Mouse (Mus musculus): ENCODE results near the gene Ctf2. TPM values are rescaled to one million over a fixed set of nuclear protein-coding genes. Genes with fewer than 3 reads are reported as not detected.

Ctf2 gene
- polyA plus RNA-seq, 1 experiment from 2014 or later: 0.36 TPM

DNA sequence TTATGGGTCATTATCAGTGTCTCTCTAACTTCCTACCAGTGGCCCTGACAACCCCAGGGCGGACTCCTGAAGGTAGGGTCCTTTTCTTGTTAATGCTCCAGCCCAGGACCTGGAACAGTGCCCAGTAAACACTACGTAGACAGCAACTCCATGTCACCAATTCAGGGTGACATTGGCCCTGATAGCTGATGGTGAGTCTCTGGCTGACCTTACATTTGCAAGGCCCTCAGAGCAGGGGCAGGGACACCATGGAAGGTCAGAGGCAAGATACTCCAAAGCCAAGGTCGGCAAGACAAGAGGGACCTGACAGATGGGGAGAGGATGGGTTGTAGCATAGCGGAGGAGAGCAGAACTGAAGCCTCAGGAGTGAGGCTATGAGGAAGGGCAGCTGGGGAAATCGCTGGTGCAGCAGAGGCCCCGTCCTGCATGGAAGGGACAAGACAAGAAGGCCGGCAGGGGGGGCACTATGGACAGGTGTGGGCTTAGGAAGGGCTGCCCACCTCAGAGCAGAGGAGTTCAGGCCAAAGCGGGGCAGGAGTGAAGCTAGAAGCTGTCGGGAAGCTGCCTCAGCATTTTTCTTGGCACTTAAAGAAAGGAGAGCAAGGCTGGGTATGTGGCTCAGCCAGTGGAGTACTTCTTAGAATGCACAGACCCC, 42.2 kb downstream of the Ctf2 start:
- no peak overlapping the region for H3K9ac ChIP-seq
- ATAC-seq: no peak
- 62% methylated on average over 9 of the region's 9 CpGs for WGBS

DNA sequence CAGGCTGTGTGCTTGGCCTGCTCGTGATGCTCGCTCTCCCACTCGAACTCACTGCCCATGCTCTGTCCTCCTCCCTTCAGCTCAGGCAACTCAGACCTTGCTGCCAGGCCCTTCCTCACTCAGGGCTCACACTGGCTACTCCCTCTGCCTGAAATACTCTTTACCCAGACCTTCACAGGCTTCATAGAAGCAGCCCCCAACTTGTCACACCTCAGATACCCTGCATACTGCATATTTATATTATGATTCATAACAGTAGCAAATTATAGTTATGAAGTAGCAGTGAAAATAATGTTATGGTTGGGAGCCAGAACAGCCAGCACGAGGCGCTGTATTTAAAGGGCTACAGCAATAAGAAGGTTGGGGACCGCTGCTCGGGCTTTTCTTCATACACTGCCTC, 43.0 kb downstream of the Ctf2 start:
- H3K9ac ChIP-seq: no peak overlapping the region
- H3K4me1 ChIP-seq: peaks cover 10% of the 10 kb centered on the region
- 86% methylated on average over 7 of the region's 7 CpGs for WGBS
- no peak overlapping the region for H3K27ac ChIP-seq
- H3K4me2 ChIP-seq: no peak overlapping the region
- H3K4me3 ChIP-seq: no peak overlapping the region
- H3K27me3 ChIP-seq: no peaks in the 10 kb centered on the region
- 0 out of 2 replicates have a peak, but pooled peaks cover 8% of the 10 kb centered on the region for H3K36me3 ChIP-seq (ENCODE audit: poor library complexity, severe bottlenecking)
- no peaks in the 10 kb centered on the region for H3K9me3 ChIP-seq (replicated peaks)
- ATAC-seq: no peak

More for the DNA sequence above, 42.2 kb downstream of the Ctf2 start:
- Histone ChIP-seq H3K27me3 (no peaks in the 10 kb centered on the region), H3K4me2 (no peak overlapping the region), H3K9me3 (replicated peaks) (no peaks in the 10 kb centered on the region), H3K36me3 (ENCODE audit: poor library complexity, severe bottlenecking) (0 out of 2 replicates have a peak, but pooled peaks cover 9% of the 10 kb centered on the region), H3K4me3 (no peak overlapping the region), H3K4me1 (peaks cover 10% of the 10 kb centered on the region), H3K27ac (no peak overlapping the region)

DNA sequence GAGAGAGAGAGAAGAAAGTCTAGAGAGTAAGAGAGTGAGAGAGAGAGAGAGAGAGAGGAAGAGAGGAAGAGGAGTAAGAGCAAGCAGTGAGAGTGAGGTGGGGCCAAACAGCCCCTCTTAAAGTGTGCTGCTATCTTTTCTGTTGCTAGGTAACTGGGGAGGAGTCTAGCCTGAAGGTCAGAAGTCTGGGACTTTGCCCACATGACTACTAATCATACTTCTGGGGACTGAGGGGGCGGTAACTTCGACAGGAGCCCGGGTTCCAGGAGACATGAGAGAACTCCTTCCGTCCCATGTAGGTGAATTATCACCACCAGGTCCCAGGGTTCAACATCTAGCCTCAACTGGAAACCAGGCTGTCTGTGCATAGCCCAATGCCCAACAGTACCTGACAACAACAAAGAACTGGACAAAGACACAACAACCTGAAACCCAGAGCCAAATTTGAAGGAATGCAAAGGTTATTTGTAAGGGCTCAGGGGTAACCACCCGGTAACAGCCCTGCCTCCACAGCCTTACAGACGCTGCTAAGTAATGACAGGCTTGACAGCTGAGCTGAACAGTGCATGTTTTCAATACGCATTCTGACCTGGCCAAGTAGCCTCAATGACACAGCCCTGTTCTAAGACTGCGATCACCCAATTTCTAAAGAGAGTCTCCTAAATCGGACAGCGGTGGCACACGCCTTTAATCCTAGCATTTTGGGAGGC, 45.1 kb downstream of the Ctf2 start:
- Histone ChIP-seq H3K4me2 (no peak overlapping the region), H3K4me3 (no peak overlapping the region), H3K9ac (no peak overlapping the region), H3K4me1 (peaks cover 10% of the 10 kb centered on the region), H3K9me3 (replicated peaks) (no peaks in the 10 kb centered on the region), H3K27ac (no peak overlapping the region), H3K36me3 (ENCODE audit: poor library complexity, severe bottlenecking) (0 out of 2 replicates have a peak, but pooled peaks cover 8% of the 10 kb centered on the region), H3K27me3 (no peaks in the 10 kb centered on the region)
- ATAC-seq: no peak
- WGBS: 84% methylated on average over 11 of the region's 11 CpGs

DNA sequence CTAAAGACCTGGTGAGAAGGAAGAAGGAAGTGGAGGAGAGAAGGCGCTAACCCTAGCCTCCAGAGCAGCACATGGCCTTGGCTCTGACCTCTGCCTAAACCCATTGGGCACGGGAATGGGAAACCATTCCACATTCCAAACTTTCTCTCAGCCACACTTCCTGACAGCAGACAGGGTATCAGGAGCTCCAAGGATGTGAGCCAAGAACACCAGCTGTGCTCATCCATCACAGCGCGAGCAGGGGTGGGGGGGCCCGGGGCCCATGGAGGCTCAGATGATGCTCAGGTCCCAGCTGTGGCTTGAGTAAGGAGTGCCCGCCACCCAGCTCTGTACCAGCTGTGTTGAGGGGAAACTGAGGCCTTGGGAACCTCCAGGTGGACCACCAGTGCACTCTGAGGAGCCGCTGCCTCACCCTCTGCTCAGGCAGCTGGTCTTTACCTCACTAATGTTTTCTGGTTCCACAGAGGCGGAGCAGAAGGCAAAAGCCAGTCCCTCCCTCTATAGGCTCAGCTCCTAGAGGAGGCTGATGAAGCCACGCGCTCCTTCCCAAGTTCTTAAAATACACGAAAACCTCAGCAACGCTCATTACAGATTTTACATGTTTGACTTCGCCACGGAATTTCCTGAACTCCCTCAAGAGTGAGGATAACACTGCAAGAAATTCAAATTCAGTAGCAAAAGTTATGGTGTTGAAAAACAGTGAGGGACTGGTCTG, 46.5 kb downstream of the Ctf2 start:
- WGBS: 82% methylated on average over 14 of the region's 14 CpGs

DNA sequence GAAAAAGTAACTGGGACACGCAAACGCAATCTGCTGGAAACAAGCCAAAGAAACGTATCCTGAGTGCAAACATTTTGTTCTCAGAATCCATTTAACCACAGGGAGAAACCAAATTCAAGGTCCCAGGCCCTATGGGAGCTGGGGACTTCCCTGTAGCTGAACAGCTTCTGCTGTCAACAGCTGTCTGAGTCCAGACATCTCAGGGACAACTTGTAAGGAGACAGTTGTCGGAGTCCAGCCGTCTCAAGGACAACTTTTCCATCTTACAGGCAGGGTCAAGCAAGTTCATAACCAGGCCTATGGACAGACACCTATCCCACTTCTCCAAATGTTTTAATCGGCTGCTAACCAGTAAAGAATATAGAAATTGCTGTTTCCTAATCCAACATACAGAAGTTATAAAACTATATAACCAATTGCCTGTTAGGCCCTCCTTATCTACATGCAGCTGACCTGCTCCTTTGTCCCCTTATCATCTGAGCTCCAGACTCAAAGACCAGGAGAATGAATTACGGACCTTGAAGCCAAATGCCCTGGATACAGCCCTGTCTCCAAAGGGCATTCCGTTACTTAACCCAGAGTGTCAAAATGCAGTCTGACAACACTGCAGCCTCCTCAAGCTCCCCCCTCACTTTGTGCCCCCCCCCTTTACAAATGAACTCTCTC, 49.9 kb downstream of the Ctf2 start:
- WGBS: 90% methylated on average over 8 of the region's 8 CpGs
- H3K4me3 ChIP-seq: no peak overlapping the region
- H3K27me3 ChIP-seq: no peaks in the 10 kb centered on the region
- H3K9ac ChIP-seq: no peak overlapping the region
- H3K27ac ChIP-seq: no peak overlapping the region
- H3K4me1 ChIP-seq: no peaks in the 10 kb centered on the region
- ATAC-seq: no peak
- no peak overlapping the region for H3K4me2 ChIP-seq
- H3K9me3 ChIP-seq (replicated peaks): no peaks in the 10 kb centered on the region
- 0 out of 2 replicates have a peak, but pooled peaks cover 8% of the 10 kb centered on the region for H3K36me3 ChIP-seq (ENCODE audit: poor library complexity, severe bottlenecking)

More for the DNA sequence above, 46.5 kb downstream of the Ctf2 start:
- Histone ChIP-seq H3K4me1 (no peaks in the 10 kb centered on the region), H3K9ac (no peak overlapping the region), H3K36me3 (ENCODE audit: poor library complexity, severe bottlenecking) (0 out of 2 replicates have a peak, but pooled peaks cover 8% of the 10 kb centered on the region), H3K9me3 (replicated peaks) (no peaks in the 10 kb centered on the region), H3K27me3 (no peaks in the 10 kb centered on the region), H3K4me2 (no peak overlapping the region), H3K27ac (no peak overlapping the region), H3K4me3 (no peak overlapping the region)
- no peak for ATAC-seq

DNA sequence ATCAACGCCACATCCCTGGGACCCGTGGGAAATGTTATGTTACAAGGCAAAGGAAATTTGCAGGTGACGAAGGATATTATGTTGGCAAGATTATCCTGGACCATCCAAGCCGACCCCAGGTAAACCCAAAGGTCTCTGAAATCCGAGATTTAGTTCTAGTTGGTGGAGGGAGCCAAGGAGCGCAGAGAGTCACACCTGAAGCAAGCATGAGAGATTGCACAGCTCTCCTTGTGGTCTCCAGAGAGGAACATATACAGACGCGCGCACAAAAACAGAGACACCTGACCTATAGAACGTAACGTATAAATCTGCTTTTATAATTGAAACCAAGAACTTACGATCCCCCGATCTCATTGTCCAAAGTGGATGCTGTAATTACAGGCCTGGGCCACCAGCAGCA, 51.4 kb downstream of the Ctf2 start:
- Histone ChIP-seq H3K9ac (no peak overlapping the region), H3K9me3 (replicated peaks) (no peaks in the 10 kb centered on the region), H3K36me3 (ENCODE audit: poor library complexity, severe bottlenecking) (0 out of 2 replicates have a peak, but pooled peaks cover 6% of the 10 kb centered on the region), H3K27me3 (no peaks in the 10 kb centered on the region), H3K4me3 (no peak overlapping the region), H3K4me2 (no peak overlapping the region), H3K27ac (no peak overlapping the region), H3K4me1 (no peaks in the 10 kb centered on the region)
- no peak for ATAC-seq
- 91% methylated on average over 13 of the region's 13 CpGs for WGBS

DNA sequence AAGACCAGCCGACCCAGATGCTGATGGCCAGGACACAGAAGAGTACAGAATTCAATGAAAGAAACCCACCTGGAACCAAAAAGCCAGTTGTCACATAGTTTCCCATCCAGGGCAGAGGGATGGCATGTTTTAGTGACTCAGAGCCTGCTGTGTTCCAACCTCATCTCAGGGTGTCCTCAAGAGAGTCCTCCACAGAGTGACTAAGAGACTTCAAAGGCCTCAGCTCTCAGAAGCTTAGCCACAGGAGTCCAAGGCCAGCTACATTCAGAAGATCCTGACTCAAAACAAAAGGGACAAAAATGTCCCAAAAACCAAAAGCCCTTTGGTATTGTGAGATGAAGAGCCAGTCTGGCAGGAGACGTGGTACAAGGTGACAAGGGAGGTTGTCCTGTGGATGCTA, 53.2 kb downstream of the Ctf2 start:
- H3K27ac ChIP-seq: no peak overlapping the region
- H3K4me3 ChIP-seq: no peak overlapping the region
- no peaks in the 10 kb centered on the region for H3K9me3 ChIP-seq (replicated peaks)
- no peaks in the 10 kb centered on the region for H3K4me1 ChIP-seq
- no peaks in the 10 kb centered on the region for H3K36me3 ChIP-seq (ENCODE audit: poor library complexity, severe bottlenecking)
- 55% methylated on average over 2 of the region's 2 CpGs for WGBS
- ATAC-seq: no peak
- H3K27me3 ChIP-seq: no peaks in the 10 kb centered on the region
- no peak overlapping the region for H3K4me2 ChIP-seq
- no peak overlapping the region for H3K9ac ChIP-seq

DNA sequence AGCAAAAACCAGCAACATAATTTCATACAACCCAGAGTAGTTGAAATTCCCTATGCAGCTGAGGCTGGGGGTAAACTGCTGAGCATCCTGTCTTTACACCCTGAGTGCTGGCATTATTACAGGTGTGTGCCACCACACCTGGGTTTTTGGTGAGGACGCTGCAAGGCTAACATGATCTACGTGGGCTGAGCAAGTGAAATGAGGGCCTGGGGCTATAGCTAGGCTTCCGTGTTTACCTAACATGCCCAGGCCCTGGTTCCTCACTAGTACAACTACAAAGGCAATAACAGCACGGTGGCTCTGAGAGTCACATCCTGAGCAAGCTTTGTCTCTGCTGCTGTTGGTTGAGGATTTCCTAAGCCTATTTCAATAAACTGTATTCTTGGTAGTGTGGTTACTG, 54.4 kb downstream of the Ctf2 start:
- H3K4me2 ChIP-seq: no peak overlapping the region
- H3K27me3 ChIP-seq: no peaks in the 10 kb centered on the region
- no peak overlapping the region for H3K27ac ChIP-seq
- H3K9ac ChIP-seq: no peak overlapping the region
- H3K4me1 ChIP-seq: no peaks in the 10 kb centered on the region
- H3K9me3 ChIP-seq (replicated peaks): no peaks in the 10 kb centered on the region
- no peaks in the 10 kb centered on the region for H3K36me3 ChIP-seq (ENCODE audit: poor library complexity, severe bottlenecking)
- WGBS: 91% methylated on average over 4 of the region's 4 CpGs
- no peak overlapping the region for H3K4me3 ChIP-seq
- no peak for ATAC-seq

DNA sequence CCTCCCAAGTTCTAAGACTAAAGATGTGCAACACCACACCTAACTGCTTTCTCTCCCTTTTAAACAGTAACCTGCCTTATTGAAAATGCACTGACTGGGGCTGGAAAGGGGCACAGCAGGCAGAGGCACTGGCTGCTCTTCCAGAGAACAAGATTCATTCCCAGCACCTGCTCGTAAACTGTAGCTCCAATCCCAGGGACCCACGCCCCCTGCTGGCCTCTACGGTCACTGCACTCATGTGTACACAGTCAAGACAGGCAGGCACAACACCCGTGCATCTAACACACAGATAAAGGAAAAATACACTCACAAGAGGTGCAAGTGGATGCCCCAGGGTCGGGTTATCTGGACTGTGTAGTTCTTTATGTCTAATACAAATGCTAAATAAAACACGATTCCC, 54.9 kb downstream of the Ctf2 start:
- H3K36me3 ChIP-seq (ENCODE audit: poor library complexity, severe bottlenecking): no peaks in the 10 kb centered on the region
- H3K4me1 ChIP-seq: no peaks in the 10 kb centered on the region
- no peak overlapping the region for H3K27ac ChIP-seq
- no peak overlapping the region for H3K4me2 ChIP-seq
- 65% methylated on average over 6 of the region's 6 CpGs for WGBS
- H3K4me3 ChIP-seq: no peak overlapping the region
- H3K9me3 ChIP-seq (replicated peaks): no peaks in the 10 kb centered on the region
- ATAC-seq: no peak
- no peak overlapping the region for H3K9ac ChIP-seq
- H3K27me3 ChIP-seq: no peaks in the 10 kb centered on the region

DNA sequence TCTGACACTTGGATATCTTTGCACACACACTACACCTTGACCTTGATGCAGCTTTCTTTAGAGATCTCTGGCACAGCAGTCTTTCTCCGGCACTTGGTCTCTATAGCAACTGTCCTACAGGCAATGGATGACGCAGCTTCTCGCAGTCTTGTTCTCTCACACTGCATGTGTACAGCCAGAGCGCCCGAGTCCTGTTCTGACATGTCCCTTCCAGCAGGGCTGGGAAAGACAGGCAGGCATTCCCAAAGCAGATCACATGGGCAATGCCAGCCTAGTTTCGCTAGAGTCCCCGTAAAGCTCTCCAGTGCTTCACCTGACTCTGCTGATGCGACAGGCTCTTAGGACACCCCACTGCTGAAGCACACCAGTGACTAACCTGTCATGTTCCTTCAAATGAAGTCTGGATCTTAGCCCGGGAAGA, 56.6 kb downstream of the Ctf2 start:
- H3K9me3 ChIP-seq (replicated peaks): no peaks in the 10 kb centered on the region
- no peak overlapping the region; the same call in 1 of the 2 replicates for H3K9ac ChIP-seq
- 79% methylated on average over 9 of the region's 9 CpGs for WGBS
- ATAC-seq: peak; percentile 36
- no peaks in the 10 kb centered on the region for H3K4me1 ChIP-seq
- H3K27me3 ChIP-seq: no peaks in the 10 kb centered on the region
- no peaks in the 10 kb centered on the region for H3K36me3 ChIP-seq (ENCODE audit: poor library complexity, severe bottlenecking)
- H3K4me2 ChIP-seq: no peak overlapping the region
- H3K27ac ChIP-seq: no peak overlapping the region
- no peak overlapping the region for H3K4me3 ChIP-seq

DNA sequence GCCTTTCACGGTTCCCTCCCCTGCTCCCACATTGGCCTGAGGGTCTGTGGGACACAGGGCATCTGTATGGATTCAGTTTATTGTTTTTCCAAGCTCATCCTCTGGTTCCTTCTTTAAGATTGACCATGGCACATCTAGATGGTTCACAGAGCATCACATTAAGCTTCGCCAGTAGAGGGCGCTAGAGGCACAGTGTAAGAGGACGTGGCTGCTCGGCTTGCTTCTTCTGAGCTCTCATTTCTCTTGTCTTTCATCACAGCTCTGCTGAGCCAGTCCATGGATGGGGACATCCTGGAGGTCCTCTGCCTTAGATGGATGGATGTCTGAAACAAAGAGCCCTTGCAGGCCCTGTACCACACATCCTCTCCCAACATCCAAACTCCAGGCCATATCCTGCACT, 57.0 kb downstream of the Ctf2 start:
- ATAC-seq: peak; percentile 68
- 2% methylated on average over 5 of the region's 5 CpGs for WGBS
- H3K9ac ChIP-seq: peak overlapping the region; percentile 17; the same call in 1 of the 2 replicates

DNA sequence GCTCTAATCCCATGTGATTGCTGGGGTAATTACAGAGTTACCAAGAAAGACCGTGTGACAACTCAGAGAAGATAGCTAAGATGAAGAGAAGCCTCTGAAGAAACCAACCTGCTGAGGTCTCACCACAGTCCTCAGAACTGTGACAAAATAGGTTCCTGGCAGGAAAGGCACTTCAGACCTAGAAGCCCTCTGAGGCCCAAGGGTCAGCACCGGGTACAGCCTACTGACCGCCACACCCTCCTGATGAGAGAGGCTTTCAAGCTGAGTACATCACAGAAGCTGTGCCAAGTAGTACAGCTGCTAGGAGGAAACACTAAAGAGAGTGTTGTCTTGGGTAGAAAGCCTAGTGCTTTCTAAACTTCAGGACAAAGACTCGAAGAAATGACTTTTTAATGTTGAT, 59.2 kb downstream of the Ctf2 start:
- 83% methylated on average over 4 of the region's 4 CpGs for WGBS
- H3K9me3 ChIP-seq (replicated peaks): no peaks in the 10 kb centered on the region
- H3K36me3 ChIP-seq (ENCODE audit: poor library complexity, severe bottlenecking): no peaks in the 10 kb centered on the region
- no peaks in the 10 kb centered on the region for H3K4me1 ChIP-seq
- no peak for ATAC-seq
- H3K9ac ChIP-seq: no peak overlapping the region
- no peaks in the 10 kb centered on the region for H3K27me3 ChIP-seq
- no peak overlapping the region for H3K27ac ChIP-seq
- no peak overlapping the region for H3K4me2 ChIP-seq
- H3K4me3 ChIP-seq: no peak overlapping the region

More for the DNA sequence above, 57.0 kb downstream of the Ctf2 start:
- H3K27ac ChIP-seq: no peak overlapping the region
- H3K4me1 ChIP-seq: no peaks in the 10 kb centered on the region
- H3K4me3 ChIP-seq: no peak overlapping the region
- H3K4me2 ChIP-seq: no peak overlapping the region
- H3K9me3 ChIP-seq (replicated peaks): no peaks in the 10 kb centered on the region
- no peaks in the 10 kb centered on the region for H3K27me3 ChIP-seq
- no peaks in the 10 kb centered on the region for H3K36me3 ChIP-seq (ENCODE audit: poor library complexity, severe bottlenecking)

Measured in forebrain, embryonic 13.5 days (tissue).